Mouse (Mus musculus): ENCODE results near the gene Lrfn4.

The Lrfn4 gene

GRCm38 (mm10) chr19:4615151-4616093 lies at the start of gene Lrfn4:
Gene Lrfn4 (minus strand): TSS chr19:4615667.
- DNase-seq (ENCODE audit: low read depth, low spot score), result peak; percentile 63

GRCm38 (mm10) chr19:4658156-4658555 lies 42.7 kb upstream of the Lrfn4 start:
- no peak for DNase-seq (ENCODE audit: low read depth, low spot score)

- DNase-seq (ENCODE audit: low read depth, low spot score), result no peak
Measured at GRCm38 (mm10) chr19:4646917-4647492, 31.5 kb upstream of the Lrfn4 start.

- no peak for DNase-seq (ENCODE audit: low read depth, low spot score)
Measured at GRCm38 (mm10) chr19:4644271-4644670, 28.8 kb upstream of the Lrfn4 start.

- no peak for DNase-seq (ENCODE audit: low read depth, low spot score)
Measured at GRCm38 (mm10) chr19:4635986-4636385, 20.5 kb upstream of the Lrfn4 start.

GRCm38 (mm10) chr19:4628819-4629218 lies 13.4 kb upstream of the Lrfn4 start:
- peak; percentile 82 for DNase-seq (ENCODE audit: low read depth, low spot score)

- DNase-seq (ENCODE audit: low read depth, low spot score), result no peak
Measured at GRCm38 (mm10) chr19:4625829-4626535, 10.5 kb upstream of the Lrfn4 start.

- peak; percentile 96 for DNase-seq (ENCODE audit: low read depth, low spot score)
Measured at GRCm38 (mm10) chr19:4625179-4625828, 9.8 kb upstream of the Lrfn4 start, which contains the start of gene Rce1. Gene Rce1 (minus strand): TSS chr19:4625641.

- no peak for DNase-seq (ENCODE audit: low read depth, low spot score)
Measured at GRCm38 (mm10) chr19:4624406-4625178, 9.1 kb upstream of the Lrfn4 start.

GRCm38 (mm10) chr19:4624006-4624405 lies 8.5 kb upstream of the Lrfn4 start:
- DNase-seq (ENCODE audit: low read depth, low spot score), result no peak

- DNase-seq (ENCODE audit: low read depth, low spot score), result no peak
Measured at GRCm38 (mm10) chr19:4623419-4623818, 8.0 kb upstream of the Lrfn4 start.

- no peak for DNase-seq (ENCODE audit: low read depth, low spot score)
Measured at GRCm38 (mm10) chr19:4622780-4623179, 7.3 kb upstream of the Lrfn4 start.

GRCm38 (mm10) chr19:4620721-4621120 lies 5.3 kb upstream of the Lrfn4 start:
- no peak for DNase-seq (ENCODE audit: low read depth, low spot score)

GRCm38 (mm10) chr19:4619461-4619860 lies 4.0 kb upstream of the Lrfn4 start:
- no peak for DNase-seq (ENCODE audit: low read depth, low spot score)

GRCm38 (mm10) chr19:4618183-4618582 lies 2.7 kb upstream of the Lrfn4 start:
- DNase-seq (ENCODE audit: low read depth, low spot score), result no peak

- DNase-seq (ENCODE audit: low read depth, low spot score), result no peak
Measured at GRCm38 (mm10) chr19:4616546-4616945, 1.1 kb upstream of the Lrfn4 start.

GRCm38 (mm10) chr19:4614305-4615150 lies 939 bp downstream of the Lrfn4 start:
- DNase-seq (ENCODE audit: low read depth, low spot score), result no peak

- DNase-seq (ENCODE audit: low read depth, low spot score), result no peak
Measured at GRCm38 (mm10) chr19:4613464-4614304, 1.8 kb downstream of the Lrfn4 start.

All from CD4-positive, CD25-positive, alpha-beta regulatory T cell, adult 2 months (primary cell).